Mouse (Mus musculus) hindbrain, postnatal 0 days (tissue): ENCODE data around the gene Asnsd1. TPM values are rescaled to one million over a fixed set of nuclear protein-coding genes. Genes with fewer than 3 reads are reported as not detected.

ENCODE experiments used
- ATAC-seq: fragments of 200-750 bp; cut with Nextera tagmentation; 2 replicates; pipeline ENCODE4 v1.8.0; 2017; ENCODE audit warnings: mild to moderate bottlenecking, moderate TSS enrichment, moderate library complexity
- DNase-seq: peaks from one replicate; pipeline ENCODE4 v3.0.0-alpha.2; 2015; ENCODE audit warnings: low spot score
- H3K27ac ChIP-seq: fragments of 300-500 bp; sonication (generic); 2 replicates; pipeline ENCODE4 v1.5.1; 2014; ENCODE audit warnings: mild to moderate bottlenecking
- H3K27me3 ChIP-seq: fragments of 300-500 bp; sonication (generic); 2 replicates; pipeline ENCODE4 v1.6.1; 2014; ENCODE audit warnings: low read length, mixed read lengths; ENCODE audit not compliant: insufficient read depth
- H3K36me3 ChIP-seq: fragments of 300-500 bp; sonication (generic); 2 replicates; pipeline ENCODE4 v1.6.1; 2014; ENCODE audit warnings: low read length, mixed read lengths; ENCODE audit not compliant: insufficient read depth
- H3K4me1 ChIP-seq: fragments of 300-500 bp; sonication (generic); 2 replicates; pipeline ENCODE4 v1.6.1; 2014; ENCODE audit warnings: antibody characterized with exemption, low read length, mixed read lengths; ENCODE audit not compliant: insufficient read depth
- H3K4me2 ChIP-seq: fragments of 300-500 bp; sonication (generic); 2 replicates; pipeline ENCODE4 v1.6.1; 2014; ENCODE audit warnings: low read depth, mild to moderate bottlenecking, low read length, moderate library complexity, mixed read lengths
- H3K4me3 ChIP-seq: fragments of 300-500 bp; sonication (generic); 2 replicates; pipeline ENCODE4 v1.5.1; 2014; ENCODE audit warnings: low read length
- H3K9ac ChIP-seq: fragments of 300-500 bp; sonication (generic); replicated peaks from 2 replicates; pipeline ENCODE4 v1.6.1; 2014; ENCODE audit warnings: mild to moderate bottlenecking, low read length, moderate library complexity, mixed read lengths
- H3K9me3 ChIP-seq: fragments of 300-500 bp; sonication (generic); 2 replicates; pipeline ENCODE4 v1.6.1; 2016; ENCODE audit warnings: low read length, mixed read lengths
- CTCF ChIP-seq: IDR thresholded peaks from 2 replicates; pipeline ENCODE4 v1.5.1; 2016; ENCODE audit warnings: antibody characterized with exemption, control low read depth, low read depth
- WGBS: fragments of 180-500 bp; shearing (Covaris S2); extraction: QIAGEN DNeasy Blood & Tissue Kit; methylation state at CpG from one replicate; pipeline ENCODE4 v1.1.7; 2014; 5-methylcytosine and 5-hydroxymethylcytosine counted together
- polyA plus RNA-seq: library from polyadenylated mRNA; unstranded; fragments of >200 nt; fragmentation: Nextera tagmentation; extraction: Ambion mirVana; gene quantifications from 2 replicates; pipeline ENCODE4 v1.2.1, GENCODE M21; 2015
- total RNA-seq: library from RNA; depleted of rRNA; stranded (reverse); fragments of >200 nt; gene quantifications from 2 replicates; pipeline ENCODE4 v1.2.3, GENCODE M21; 2014; rRNA removed

Asnsd1 gene
- total and polyA plus RNA-seq, 2 experiments from 2014 or later, result 26.2 to 47.6 TPM

DNA sequence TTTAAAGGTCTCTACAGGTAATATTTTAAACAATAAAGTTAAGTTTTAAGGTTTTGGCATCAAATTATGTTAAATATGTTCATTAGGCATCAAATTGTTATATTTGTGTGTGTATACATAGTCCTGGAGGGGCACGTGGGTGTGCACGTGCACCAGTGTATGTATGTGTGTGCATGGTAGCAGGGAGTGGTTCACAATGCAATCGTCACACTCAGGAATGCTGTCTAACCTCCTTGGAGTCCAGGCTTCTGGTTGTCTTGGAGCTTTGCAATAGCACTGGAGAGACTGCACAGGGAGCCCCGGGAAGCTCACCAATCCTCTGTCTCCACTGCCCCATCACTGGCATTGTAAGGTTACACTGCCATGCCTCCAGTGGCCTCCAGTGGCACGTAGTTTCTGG lies 29.3 kb downstream of the Asnsd1 start:
- ATAC-seq (no peak), DNase-seq (no peak)
- Histone ChIP-seq H3K9ac (no peak overlapping the region), H3K4me1 (no peaks in the 10 kb centered on the region), H3K4me2 (no peak overlapping the region), H3K27ac (no peak overlapping the region), H3K27me3 (no peaks in the 10 kb centered on the region), H3K9me3 (no peaks in the 10 kb centered on the region), H3K36me3 (peaks cover 1% of the 10 kb centered on the region; the same call in 1 of the 2 replicates), H3K4me3 (no peak overlapping the region)
- WGBS, result 94% methylated on average over 5 of the region's 5 CpGs
- no peak for TF ChIP-seq CTCF

DNA sequence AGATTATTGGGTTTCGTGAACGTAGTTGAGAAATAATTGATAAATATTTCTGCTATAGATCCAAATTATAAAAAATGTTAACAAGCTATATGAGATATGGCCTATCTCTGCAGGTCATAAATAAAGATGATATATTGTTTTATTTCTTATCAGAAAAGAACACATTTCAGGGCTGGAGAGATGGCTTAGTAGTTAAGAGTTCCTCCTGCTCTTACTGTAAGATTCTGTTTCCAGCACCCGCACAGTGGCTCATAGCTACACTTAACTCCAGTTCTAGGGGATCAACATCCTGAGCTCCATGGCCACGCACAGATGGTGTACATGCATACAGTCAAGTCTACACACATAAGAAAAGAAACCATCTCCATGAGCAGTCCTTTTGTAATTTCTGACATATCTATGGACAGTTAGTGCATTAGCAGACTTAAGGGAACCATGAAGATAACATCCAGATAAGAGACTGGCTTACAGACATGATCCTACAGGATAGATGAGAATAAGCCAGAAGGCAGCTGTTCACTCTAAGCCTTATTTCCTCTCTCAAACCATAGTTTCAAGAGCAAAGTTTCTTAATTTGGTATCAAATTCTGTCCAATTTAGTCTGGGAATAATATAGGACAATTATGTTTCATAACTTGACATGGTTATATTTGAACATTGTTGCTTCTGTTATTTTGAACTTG lies 30.7 kb downstream of the Asnsd1 start:
- no peak overlapping the region for H3K9ac ChIP-seq
- no peaks in the 10 kb centered on the region for H3K9me3 ChIP-seq
- no peak for ATAC-seq
- TF ChIP-seq CTCF, result no peak
- H3K4me2 ChIP-seq, result no peak overlapping the region
- H3K36me3 ChIP-seq, result peaks cover 8% of the 10 kb centered on the region; the same call in 1 of the 2 replicates
- H3K27me3 ChIP-seq, result no peaks in the 10 kb centered on the region
- no peaks in the 10 kb centered on the region for H3K4me1 ChIP-seq
- WGBS, result 96% methylated on average over 4 of the region's 4 CpGs
- no peak overlapping the region for H3K4me3 ChIP-seq
- H3K27ac ChIP-seq, result no peak overlapping the region
- DNase-seq, result no peak

DNA sequence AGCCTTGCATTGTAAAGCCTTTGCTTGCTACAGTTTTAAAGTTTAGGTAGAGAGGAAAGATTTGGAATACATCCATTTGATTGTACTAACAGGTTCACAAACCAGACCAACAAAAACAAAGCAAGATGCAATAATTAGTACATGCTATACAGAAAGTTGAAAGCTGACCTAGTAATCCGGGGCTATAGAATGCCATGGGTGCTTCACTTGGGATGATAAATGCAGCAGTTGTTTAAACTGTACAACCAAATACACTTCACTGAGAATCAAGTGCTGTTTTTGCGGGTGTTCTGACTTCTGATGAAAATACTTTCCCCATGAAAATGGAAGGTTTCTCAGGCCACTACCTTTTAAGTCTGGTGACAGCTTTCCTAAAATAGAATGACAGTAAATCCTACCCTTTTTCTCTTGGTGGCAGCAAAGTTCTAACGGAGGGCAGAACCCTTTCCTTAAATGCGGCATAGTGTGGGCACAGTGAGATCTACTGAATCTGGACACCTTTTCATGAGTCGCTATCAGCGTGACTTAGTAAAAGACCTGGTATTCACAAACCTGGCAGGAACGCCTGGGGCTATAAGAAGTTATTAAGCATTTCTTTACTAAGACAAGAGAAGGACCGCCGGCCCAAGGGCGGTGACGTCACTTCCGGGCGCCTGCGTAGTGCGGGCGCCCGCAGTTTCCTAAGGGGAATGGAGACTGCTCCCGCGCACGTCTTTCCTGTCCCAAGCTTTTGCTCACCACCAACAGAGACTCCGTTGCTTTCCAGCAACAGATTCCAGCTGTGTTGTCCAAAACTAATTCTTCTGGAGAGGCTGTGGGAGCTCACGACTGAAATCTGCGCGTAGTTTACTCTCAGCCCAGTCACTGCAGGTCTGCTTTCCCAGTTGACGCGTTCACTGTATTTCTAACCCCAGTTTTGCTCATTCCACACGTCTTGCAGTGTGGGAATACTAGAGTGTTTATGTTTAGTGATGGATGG lies 39.3 kb downstream of the Asnsd1 start, which contains the start of gene Osgepl1:
Gene Osgepl1 (plus strand): TSS at position 636 of the 979 bp plus-strand sequence.
- no peaks in the 10 kb centered on the region for H3K27me3 ChIP-seq
- H3K27ac ChIP-seq, result peak within 1 kb of the TSS; percentile 86
- WGBS, result 3% methylated on average over 27 of the region's 27 CpGs
- H3K9ac ChIP-seq, result peak within 1 kb of the TSS; percentile 78
- peak; percentile 94 for DNase-seq
- 0 out of 2 replicates have a peak, but pooled peaks cover 5% of the 10 kb centered on the region for H3K4me1 ChIP-seq
- H3K9me3 ChIP-seq, result no peaks in the 10 kb centered on the region
- peak within 1 kb of the TSS; percentile 81 for H3K4me2 ChIP-seq
- ATAC-seq, result peak; percentile 99
- TF ChIP-seq CTCF, result peak; percentile 50
- peaks cover 10% of the 10 kb centered on the region; the same call in 1 of the 2 replicates for H3K36me3 ChIP-seq
- peak within 1 kb of the TSS; percentile 76 for H3K4me3 ChIP-seq

DNA sequence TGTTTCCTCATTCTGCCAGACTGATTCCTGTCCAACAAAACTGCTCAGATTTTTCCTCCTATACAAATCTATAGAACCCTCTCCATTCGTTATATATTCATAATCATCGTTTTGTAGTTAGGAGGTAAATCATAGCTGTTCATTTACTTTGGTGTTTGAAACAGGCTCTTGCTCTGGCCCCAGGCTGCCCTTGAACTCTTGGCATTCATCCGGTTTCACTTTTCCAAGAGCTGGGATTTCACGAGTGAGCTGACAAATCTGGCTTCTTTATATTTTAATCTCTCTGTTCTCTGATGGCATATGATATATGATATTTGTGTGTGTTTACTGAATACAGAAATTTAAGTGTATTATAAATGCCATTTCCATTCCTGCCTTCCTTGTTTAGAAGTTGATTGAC lies 52.0 kb downstream of the Asnsd1 start:
- no peaks in the 10 kb centered on the region for H3K4me1 ChIP-seq
- WGBS, result 88% methylated on average over 4 of the region's 4 CpGs
- H3K4me2 ChIP-seq, result no peak overlapping the region
- no peak overlapping the region for H3K27ac ChIP-seq
- H3K27me3 ChIP-seq, result no peaks in the 10 kb centered on the region
- no peaks in the 10 kb centered on the region for H3K9me3 ChIP-seq
- ATAC-seq, result no peak
- no peak for TF ChIP-seq CTCF
- no peaks in the 10 kb centered on the region for H3K36me3 ChIP-seq
- H3K9ac ChIP-seq, result no peak overlapping the region
- DNase-seq, result no peak
- H3K4me3 ChIP-seq, result no peak overlapping the region

DNA sequence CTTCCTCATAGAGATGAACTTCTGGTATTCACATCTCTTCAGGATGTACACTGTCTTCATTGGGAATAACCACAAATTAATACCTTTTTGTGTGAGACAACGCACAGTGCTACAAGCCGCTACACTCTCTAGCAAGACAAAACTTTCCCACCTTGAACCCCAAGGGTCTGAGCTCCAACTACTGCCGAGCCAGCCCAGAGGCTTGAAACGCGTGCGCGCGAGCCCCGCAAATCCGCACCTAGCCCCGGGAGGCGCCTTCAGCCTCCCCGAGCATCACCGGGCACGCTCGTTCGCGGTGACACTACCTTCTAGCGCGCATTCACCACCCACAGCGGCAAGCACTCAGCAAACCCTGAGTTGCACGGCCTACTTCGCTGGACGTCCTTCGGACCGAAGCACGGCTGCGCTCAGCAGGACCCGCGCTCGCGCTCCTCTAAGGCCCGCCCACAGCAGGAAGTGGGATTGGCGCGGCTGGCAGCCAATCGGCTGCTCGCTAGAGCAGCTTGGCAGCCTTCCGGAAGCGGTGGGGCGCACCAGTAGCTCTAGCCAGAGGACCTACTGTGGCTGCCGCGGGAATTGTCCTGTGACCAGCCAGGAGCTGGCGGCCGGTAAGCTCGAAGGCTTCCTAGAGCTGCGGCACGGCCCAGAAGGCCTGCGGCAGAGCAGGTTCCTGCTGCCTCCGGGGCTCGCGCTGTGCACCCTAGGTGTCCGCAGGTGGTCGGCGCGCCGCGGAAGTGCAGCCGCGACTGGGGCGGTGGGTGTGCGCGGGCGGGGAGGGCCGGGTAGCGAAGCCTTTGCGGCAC lies 55.8 kb downstream of the Asnsd1 start, which contains the start of the genes Pms1, Ormdl1 and Gm28778:
Gene Pms1 (minus strand): TSS at position 438 of the 803 bp plus-strand sequence.
Gene Ormdl1 (plus strand): TSS at position 515 of the 803 bp plus-strand sequence.
Gene Gm28778 (plus strand): TSS at position 531 of the 803 bp plus-strand sequence.
- Histone ChIP-seq H3K36me3 (no peaks in the 10 kb centered on the region), H3K27ac (peak within 1 kb of the TSS; percentile 78), H3K4me3 (peak within 1 kb of the TSS; percentile 92), H3K27me3 (no peaks in the 10 kb centered on the region), H3K4me2 (peak within 1 kb of the TSS; percentile 72), H3K4me1 (no peaks in the 10 kb centered on the region), H3K9me3 (no peaks in the 10 kb centered on the region), H3K9ac (peak within 1 kb of the TSS; percentile 65)
- peak; percentile 41 for TF ChIP-seq CTCF
- WGBS, result under 1% methylated on average over 60 of the region's 66 CpGs
- peak; percentile 100 for ATAC-seq
- DNase-seq, result peak; percentile 97

Other genes with a start within 250 kb of the Asnsd1 start
- not detected in 2 replicates for gene 1700019A02Rik, start 165.1 kb downstream of the Asnsd1 start, total RNA-seq
- not detected in 2 replicates for gene 1700019A02Rik, start 165.1 kb downstream of the Asnsd1 start, polyA plus RNA-seq
- 4.4 and 5.2 TPM in 2 replicates for gene Pms1, start 55.7 kb downstream of the Asnsd1 start, total RNA-seq
- gene Pms1, start 55.7 kb downstream of the Asnsd1 start, polyA plus RNA-seq, result 7.3 and 7.7 TPM in 2 replicates
- gene Ormdl1, start 55.7 kb downstream of the Asnsd1 start, total RNA-seq, result 21.9 and 22.1 TPM in 2 replicates
- gene Ormdl1, start 55.7 kb downstream of the Asnsd1 start, polyA plus RNA-seq, result 33.9 and 34.8 TPM in 2 replicates
- not detected in 2 replicates for gene Gm28778, start 55.6 kb downstream of the Asnsd1 start, total RNA-seq
- not detected in 2 replicates for gene Gm28778, start 55.6 kb downstream of the Asnsd1 start, polyA plus RNA-seq
- 7.6 and 8.3 TPM in 2 replicates for gene Osgepl1, start 39.1 kb downstream of the Asnsd1 start, total RNA-seq
- gene Osgepl1, start 39.1 kb downstream of the Asnsd1 start, polyA plus RNA-seq, result 18.1 and 21.0 TPM in 2 replicates
- gene Asdurf, start 133 bp downstream of the Asnsd1 start, total RNA-seq, result not detected in 2 replicates
- 12.0 and 15.5 TPM in 2 replicates for gene Asdurf, start 133 bp downstream of the Asnsd1 start, polyA plus RNA-seq
- 0.40 and 0.94 TPM in 2 replicates for gene Gm28551, start 85 bp downstream of the Asnsd1 start, total RNA-seq
- 1.7 and 1.8 TPM in 2 replicates for gene Gm28551, start 85 bp downstream of the Asnsd1 start, polyA plus RNA-seq